Mouse (Mus musculus) CD4-positive, CD25-positive, alpha-beta regulatory T cell, adult 4 months (primary cell): ENCODE measurements around the gene Sox13. TPM values are rescaled to one million over a fixed set of nuclear protein-coding genes. Genes with fewer than 3 reads are reported as not detected.
"Not testable (repeated sequence)": the region's sequence is repeated elsewhere in the genome, so short reads cannot be mapped to it uniquely, and the experiment has no call there.

Experiments used
- ATAC-seq: one replicate; pipeline ENCODE4 v1.8.0; 2017
- polyA plus RNA-seq, 2 experiments: library from polyadenylated mRNA; unstranded; fragments of 100-300 nt; shearing (Covaris generic); gene quantifications; one replicate each; pipeline ENCODE4 v1.2.1; 2017

Gene Sox13
- polyA plus RNA-seq, 2 experiments from 2014 or later, result not detected

- ATAC-seq, result no peak
Observed at GRCm38 (mm10) chr1:133366951-133367605, 57.1 kb downstream of the Sox13 start.

GRCm38 (mm10) chr1:133364890-133365289 is 59.3 kb downstream of the Sox13 start:
- no peak for ATAC-seq

GRCm38 (mm10) chr1:133364022-133364630 is 60.1 kb downstream of the Sox13 start:
- no peak for ATAC-seq

- no peak for ATAC-seq
Observed at GRCm38 (mm10) chr1:133363276-133364021, 60.7 kb downstream of the Sox13 start, which contains the start of gene Etnk2. Etnk2 (plus strand) TSS chr1:133363572.

- ATAC-seq, result no peak
Observed at GRCm38 (mm10) chr1:133362103-133362502, 62.1 kb downstream of the Sox13 start.

GRCm38 (mm10) chr1:133361006-133361405 is 63.2 kb downstream of the Sox13 start:
- ATAC-seq, result no peak

GRCm38 (mm10) chr1:133356330-133356729 is 67.8 kb downstream of the Sox13 start:
- no peak for ATAC-seq

- ATAC-seq, result no peak
Observed at GRCm38 (mm10) chr1:133355912-133356311, 68.3 kb downstream of the Sox13 start.

- ATAC-seq, result no peak
Observed at GRCm38 (mm10) chr1:133355469-133355868, 68.7 kb downstream of the Sox13 start.

- no peak for ATAC-seq
Observed at GRCm38 (mm10) chr1:133353371-133353809, 70.8 kb downstream of the Sox13 start.

GRCm38 (mm10) chr1:133351762-133352161 is 72.4 kb downstream of the Sox13 start:
- ATAC-seq, result no peak

GRCm38 (mm10) chr1:133350210-133350609 is 74.0 kb downstream of the Sox13 start, which contains the start of gene Ren1:
Ren1 (plus strand) TSS chr1:133350510.
- no peak for ATAC-seq

- ATAC-seq, result no peak
Observed at GRCm38 (mm10) chr1:133347693-133348520, 76.3 kb downstream of the Sox13 start.

- ATAC-seq, result no peak
Observed at GRCm38 (mm10) chr1:133347226-133347625, 77.0 kb downstream of the Sox13 start.

GRCm38 (mm10) chr1:133346531-133346930 is 77.6 kb downstream of the Sox13 start:
- ATAC-seq, result no peak

GRCm38 (mm10) chr1:133344357-133344756 is 79.8 kb downstream of the Sox13 start:
- ATAC-seq, result no peak

- ATAC-seq, result not testable (repeated sequence)
Observed at GRCm38 (mm10) chr1:133340403-133340802, 83.8 kb downstream of the Sox13 start.

- no peak for ATAC-seq
Observed at GRCm38 (mm10) chr1:133333937-133334336, 90.2 kb downstream of the Sox13 start.

- no peak for ATAC-seq
Observed at GRCm38 (mm10) chr1:133332656-133333430, 91.3 kb downstream of the Sox13 start.
